Mouse (Mus musculus) macrophage (primary cell): ENCODE data around the gene Imp3. TPM values are rescaled to one million over a fixed set of nuclear protein-coding genes. Genes with fewer than 3 reads are reported as not detected.

Experiments
- H3K27ac ChIP-seq: fragments of 350-480 bp; formaldehyde crosslinking; 2 replicates; pipeline ENCODE4 v1.9.0; 2021
- H3K36me3 ChIP-seq: fragments of 350-480 bp; formaldehyde crosslinking; 2 replicates; pipeline ENCODE4 v1.9.0; 2021; ENCODE audit errors: inconsistent target
- H3K4me3 ChIP-seq: fragments of 350-480 bp; formaldehyde crosslinking; 2 replicates; pipeline ENCODE4 v1.9.0; 2021; ENCODE audit errors: inconsistent target
- H3K79me2 ChIP-seq: fragments of 350-480 bp; formaldehyde crosslinking; 2 replicates; pipeline ENCODE4 v1.9.0; 2021; ENCODE audit errors: inconsistent target
- WGBS: methylation state at CpG from one replicate; pipeline ENCODE4 v1.1.7; 2026; ENCODE audit warnings: inconsistent platforms; ENCODE audit not compliant: missing documents; 5-methylcytosine and 5-hydroxymethylcytosine counted together
- polyA plus RNA-seq: library from polyadenylated mRNA; stranded (reverse); fragments of 250-400 nt; gene quantifications from 3 replicates; pipeline ENCODE4 v1.2.4, GENCODE M21; 2018; ENCODE audit warnings: inconsistent platforms

Gene Imp3
- polyA plus RNA-seq, 1 experiment from 2014 or later: 8.7 TPM

DNA sequence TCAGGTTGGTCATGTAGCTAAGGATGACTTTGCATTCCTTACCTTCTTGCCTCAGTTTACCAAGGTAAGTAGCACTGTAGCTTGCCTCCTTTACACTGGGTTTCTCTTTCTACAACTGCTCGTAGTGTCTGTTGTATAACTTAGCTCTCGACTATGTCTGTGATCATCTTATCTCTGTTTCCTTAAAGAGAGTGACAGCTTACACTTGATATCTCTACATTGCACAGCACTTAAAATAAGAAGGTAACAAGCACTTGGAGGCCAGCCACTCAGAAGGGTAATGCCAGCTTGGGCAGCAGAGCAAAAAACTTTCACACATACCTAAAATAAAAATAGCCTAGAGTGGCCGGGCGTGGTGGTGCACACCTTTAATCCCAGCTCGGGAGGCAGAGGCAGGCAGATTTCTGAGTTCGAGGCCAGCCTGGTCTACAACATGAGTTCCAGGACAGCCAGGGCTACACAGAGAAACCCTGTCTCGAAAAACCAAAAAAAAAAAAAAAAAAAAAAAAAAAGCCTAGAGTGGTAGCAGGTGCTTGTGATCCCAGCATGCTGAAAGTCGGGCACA lies 36.8 kb downstream of the Imp3 start:
- no peaks in the 10 kb centered on the region for H3K36me3 ChIP-seq
- WGBS: 98% methylated on average over 3 of the region's 8 CpGs

GRCm38 (mm10) chr9:56975199-56975598 lies 37.9 kb downstream of the Imp3 start:
- Histone ChIP-seq H3K27ac (no peak overlapping the region), H3K79me2 (no peaks in the 10 kb centered on the region), H3K36me3 (no peaks in the 10 kb centered on the region), H3K4me3 (no peak overlapping the region)
- 41% methylated on average over 3 of the region's 3 CpGs for WGBS

More for the DNA sequence above, 36.8 kb downstream of the Imp3 start:
- H3K79me2 ChIP-seq: no peaks in the 10 kb centered on the region
- no peak overlapping the region for H3K27ac ChIP-seq
- no peak overlapping the region for H3K4me3 ChIP-seq

- WGBS: 98% methylated on average over 6 of the region's 6 CpGs
- no peak overlapping the region for H3K27ac ChIP-seq
- H3K36me3 ChIP-seq: peaks cover 5% of the 10 kb centered on the region; the same call in 1 of the 2 replicates
Measured at GRCm38 (mm10) chr9:56980186-56980585, 42.9 kb downstream of the Imp3 start.

DNA sequence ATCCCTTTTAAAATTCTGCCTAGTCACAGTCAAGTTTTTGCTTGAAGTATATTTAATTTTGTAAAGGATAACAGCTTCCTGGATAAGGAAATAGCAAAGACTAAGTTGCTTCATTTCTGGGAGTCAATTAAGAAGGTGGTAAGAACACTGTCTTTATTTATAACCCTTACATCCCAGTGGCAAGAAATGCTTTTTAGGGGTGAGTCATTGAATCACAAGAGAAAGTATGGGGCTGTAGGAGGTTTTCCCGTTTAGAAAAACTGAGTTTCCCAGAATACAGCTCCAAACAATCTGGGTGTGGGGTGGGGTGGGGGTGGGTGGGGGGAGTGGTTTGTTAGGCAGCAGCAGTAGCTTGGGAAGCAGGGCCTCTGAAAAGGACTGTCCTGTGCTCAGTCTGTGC lies 44.2 kb downstream of the Imp3 start:
- Histone ChIP-seq H3K36me3 (peaks cover 5% of the 10 kb centered on the region; the same call in 1 of the 2 replicates), H3K79me2 (no peaks in the 10 kb centered on the region)
- 85% methylated on average over 1 of the region's 1 CpGs for WGBS

More at GRCm38 (mm10) chr9:56980186-56980585, 42.9 kb downstream of the Imp3 start:
- Histone ChIP-seq H3K4me3 (no peak overlapping the region), H3K79me2 (no peaks in the 10 kb centered on the region)

More for the DNA sequence above, 44.2 kb downstream of the Imp3 start:
- Histone ChIP-seq H3K27ac (no peak overlapping the region), H3K4me3 (no peak overlapping the region)

Other genes starting within 250 kb of the Imp3 start
- gene Lingo1, start 141.0 kb upstream of the Imp3 start, polyA plus RNA-seq: not detected in 3 replicates
- gene Odf3l1, start 72.8 kb upstream of the Imp3 start, polyA plus RNA-seq: not detected in 3 replicates
- 0.14 TPM in 1 of 3 replicates, not detected in the others for gene Cspg4, start 72.4 kb upstream of the Imp3 start, polyA plus RNA-seq
- 6.7 to 10.5 TPM (median 9.2 TPM) in 3 replicates for gene Snx33, start 9.1 kb upstream of the Imp3 start, polyA plus RNA-seq
- gene Snupn, start 13.4 kb downstream of the Imp3 start, polyA plus RNA-seq: 5.8 to 9.0 TPM (median 7.9 TPM) in 3 replicates
- gene Ptpn9, start 57.4 kb downstream of the Imp3 start, polyA plus RNA-seq: 12.0 to 23.0 TPM (median 12.3 TPM) in 3 replicates
- gene Sin3a, start 134.6 kb downstream of the Imp3 start, polyA plus RNA-seq: 23.9 to 29.7 TPM (median 29.7 TPM) in 3 replicates
- gene Man2c1, start 193.2 kb downstream of the Imp3 start, polyA plus RNA-seq: 26.9 to 46.4 TPM (median 35.9 TPM) in 3 replicates
- gene Neil1, start 210.8 kb downstream of the Imp3 start, polyA plus RNA-seq: 3.3 to 8.3 TPM (median 5.6 TPM) in 3 replicates
- gene Commd4, start 220.9 kb downstream of the Imp3 start, polyA plus RNA-seq: 45.0 to 80.9 TPM (median 72.1 TPM) in 3 replicates